Mouse (Mus musculus): Measurements from ENCODE around the gene 1190002N15Rik. TPM values are rescaled to one million over a fixed set of nuclear protein-coding genes. Genes with fewer than 3 reads are reported as not detected.

1190002N15Rik gene
- polyA plus RNA-seq, 1 experiment from 2014 or later: 23.7 TPM

GRCm38 (mm10) chr9:94534795-94535194 is 3.1 kb downstream of the 1190002N15Rik start:
- H3K4me1 ChIP-seq (replicated peaks; ENCODE audit: control insufficient read depth, insufficient read depth, low read length): 0 out of 2 replicates have a peak, but pooled peaks cover 2% of the 10 kb centered on the region
- H3K4me3 ChIP-seq (ENCODE audit: low read depth, low read length): peak overlapping the region; percentile 74
- H3K9ac ChIP-seq (ENCODE audit: low read depth, low read length): no peak overlapping the region
- H3K36me3 ChIP-seq (ENCODE audit: control insufficient read depth, insufficient read depth, low read length): no peaks in the 10 kb centered on the region
- no peak overlapping the region for H3K27ac ChIP-seq (ENCODE audit: low read depth, low read length)
- ATAC-seq (ENCODE audit: low FRiP score) (no peak), DNase-seq (ENCODE audit: low spot score) (no peak)
- H3K27me3 ChIP-seq (ENCODE audit: control insufficient read depth, insufficient read depth, low read length): no peaks in the 10 kb centered on the region
- H3K4me2 ChIP-seq (replicated peaks; ENCODE audit: low read depth, low read length): no peak overlapping the region
- H3K9me3 ChIP-seq (ENCODE audit: control insufficient read depth, low read length): no peaks in the 10 kb centered on the region

GRCm38 (mm10) chr9:94534226-94534625 is 3.7 kb downstream of the 1190002N15Rik start:
- H3K36me3 ChIP-seq (ENCODE audit: control insufficient read depth, insufficient read depth, low read length): no peaks in the 10 kb centered on the region
- peak overlapping the region; percentile 18 for H3K4me3 ChIP-seq (ENCODE audit: low read depth, low read length)
- H3K9ac ChIP-seq (ENCODE audit: low read depth, low read length): no peak overlapping the region
- ATAC-seq (ENCODE audit: low FRiP score) (no peak), DNase-seq (ENCODE audit: low spot score) (no peak)
- H3K4me1 ChIP-seq (replicated peaks; ENCODE audit: control insufficient read depth, insufficient read depth, low read length): 0 out of 2 replicates have a peak, but pooled peaks cover 2% of the 10 kb centered on the region
- no peak overlapping the region for H3K27ac ChIP-seq (ENCODE audit: low read depth, low read length)
- WGBS: 67% methylated on average over 2 of the region's 2 CpGs
- H3K9me3 ChIP-seq (ENCODE audit: control insufficient read depth, low read length): no peaks in the 10 kb centered on the region
- H3K4me2 ChIP-seq (replicated peaks; ENCODE audit: low read depth, low read length): peak overlapping the region; percentile 4; the same call in 1 of the 2 replicates
- H3K27me3 ChIP-seq (ENCODE audit: control insufficient read depth, insufficient read depth, low read length): no peaks in the 10 kb centered on the region

GRCm38 (mm10) chr9:94533641-94534040 is 4.2 kb downstream of the 1190002N15Rik start:
- Histone ChIP-seq H3K27ac (ENCODE audit: low read depth, low read length) (no peak overlapping the region), H3K9ac (ENCODE audit: low read depth, low read length) (no peak overlapping the region), H3K4me1 (replicated peaks; ENCODE audit: control insufficient read depth, insufficient read depth, low read length) (0 out of 2 replicates have a peak, but pooled peaks cover 2% of the 10 kb centered on the region), H3K4me2 (replicated peaks; ENCODE audit: low read depth, low read length) (no peak overlapping the region), H3K36me3 (ENCODE audit: control insufficient read depth, insufficient read depth, low read length) (no peaks in the 10 kb centered on the region), H3K4me3 (ENCODE audit: low read depth, low read length) (no peak overlapping the region), H3K27me3 (ENCODE audit: control insufficient read depth, insufficient read depth, low read length) (no peaks in the 10 kb centered on the region), H3K9me3 (ENCODE audit: control insufficient read depth, low read length) (no peaks in the 10 kb centered on the region)
- DNase-seq (ENCODE audit: low spot score) (no peak), ATAC-seq (ENCODE audit: low FRiP score) (no peak)
- 44% methylated on average over 4 of the region's 4 CpGs for WGBS

DNA sequence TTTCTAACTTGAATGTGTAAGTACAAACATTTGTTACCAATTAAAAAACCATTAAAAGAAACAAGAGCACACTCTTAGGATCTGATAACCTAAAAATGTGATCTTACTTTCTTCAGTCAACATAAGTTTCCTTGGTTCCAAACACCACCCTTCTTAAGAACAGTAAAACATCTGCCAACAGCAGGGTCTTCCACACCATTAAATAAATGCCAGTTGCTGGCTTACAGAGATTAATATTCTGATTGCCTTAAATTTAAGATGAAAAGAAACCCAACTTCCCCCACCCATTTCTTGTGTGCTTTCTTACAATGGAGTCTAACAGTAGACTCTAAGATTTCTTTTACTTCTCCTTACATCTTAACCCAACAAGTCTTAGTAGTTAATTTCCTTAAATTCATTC is 7.9 kb downstream of the 1190002N15Rik start:
- DNase-seq (ENCODE audit: low spot score) (no peak), ATAC-seq (ENCODE audit: low FRiP score) (no peak)
- no peak overlapping the region for H3K4me3 ChIP-seq (ENCODE audit: low read depth, low read length)
- H3K36me3 ChIP-seq (ENCODE audit: control insufficient read depth, insufficient read depth, low read length): no peaks in the 10 kb centered on the region
- H3K27ac ChIP-seq (ENCODE audit: low read depth, low read length): no peak overlapping the region
- H3K27me3 ChIP-seq (ENCODE audit: control insufficient read depth, insufficient read depth, low read length): no peaks in the 10 kb centered on the region
- H3K9me3 ChIP-seq (ENCODE audit: control insufficient read depth, low read length): no peaks in the 10 kb centered on the region
- H3K4me2 ChIP-seq (replicated peaks; ENCODE audit: low read depth, low read length): no peak overlapping the region
- H3K9ac ChIP-seq (ENCODE audit: low read depth, low read length): no peak overlapping the region
- no peaks in the 10 kb centered on the region for H3K4me1 ChIP-seq (replicated peaks; ENCODE audit: control insufficient read depth, insufficient read depth, low read length)

- Histone ChIP-seq H3K36me3 (ENCODE audit: control insufficient read depth, insufficient read depth, low read length) (no peaks in the 10 kb centered on the region), H3K4me3 (ENCODE audit: low read depth, low read length) (no peak overlapping the region), H3K27ac (ENCODE audit: low read depth, low read length) (no peak overlapping the region), H3K4me1 (replicated peaks; ENCODE audit: control insufficient read depth, insufficient read depth, low read length) (no peaks in the 10 kb centered on the region), H3K27me3 (ENCODE audit: control insufficient read depth, insufficient read depth, low read length) (no peaks in the 10 kb centered on the region), H3K9me3 (ENCODE audit: control insufficient read depth, low read length) (no peaks in the 10 kb centered on the region), H3K4me2 (replicated peaks; ENCODE audit: low read depth, low read length) (no peak overlapping the region), H3K9ac (ENCODE audit: low read depth, low read length) (no peak overlapping the region)
- DNase-seq (ENCODE audit: low spot score) (no peak), ATAC-seq (ENCODE audit: low FRiP score) (no peak)
- WGBS: 64% methylated on average over 1 of the region's 1 CpGs
Measured at GRCm38 (mm10) chr9:94529146-94529746, 8.6 kb downstream of the 1190002N15Rik start.

DNA sequence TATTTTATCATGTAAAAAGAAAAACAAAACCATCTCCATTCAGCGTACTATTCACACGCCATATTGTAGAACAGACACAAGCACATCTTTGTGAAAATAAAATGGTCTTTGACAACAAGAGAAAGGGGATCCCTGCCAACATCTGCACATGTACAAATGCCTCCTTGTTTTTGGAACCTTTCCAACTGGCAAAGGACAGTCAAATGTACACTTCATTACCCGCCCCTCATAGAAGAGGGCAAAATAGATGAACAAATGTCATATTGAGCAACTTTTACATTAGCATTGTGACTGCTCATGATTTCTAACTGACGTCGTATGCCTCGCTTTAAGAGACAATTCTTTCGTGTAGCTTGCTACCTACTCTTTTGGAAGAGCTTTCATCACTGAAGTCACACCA is 11.4 kb downstream of the 1190002N15Rik start:
- no peaks in the 10 kb centered on the region for H3K36me3 ChIP-seq (ENCODE audit: control insufficient read depth, insufficient read depth, low read length)
- no peak overlapping the region for H3K27ac ChIP-seq (ENCODE audit: low read depth, low read length)
- H3K27me3 ChIP-seq (ENCODE audit: control insufficient read depth, insufficient read depth, low read length): no peaks in the 10 kb centered on the region
- 78% methylated on average over 7 of the region's 7 CpGs for WGBS
- ATAC-seq (ENCODE audit: low FRiP score): 0 out of 2 replicates have a peak, but pooled peaks have one; percentile 35
- DNase-seq (ENCODE audit: low spot score): no peak
- H3K4me1 ChIP-seq (replicated peaks; ENCODE audit: control insufficient read depth, insufficient read depth, low read length): no peaks in the 10 kb centered on the region
- H3K9ac ChIP-seq (ENCODE audit: low read depth, low read length): no peak overlapping the region
- no peak overlapping the region for H3K4me2 ChIP-seq (replicated peaks; ENCODE audit: low read depth, low read length)
- no peak overlapping the region for H3K4me3 ChIP-seq (ENCODE audit: low read depth, low read length)
- H3K9me3 ChIP-seq (ENCODE audit: control insufficient read depth, low read length): no peaks in the 10 kb centered on the region

GRCm38 (mm10) chr9:94512246-94512645 is 25.6 kb downstream of the 1190002N15Rik start:
- Histone ChIP-seq H3K9me3 (ENCODE audit: control insufficient read depth, low read length) (no peaks in the 10 kb centered on the region), H3K27me3 (ENCODE audit: control insufficient read depth, insufficient read depth, low read length) (no peaks in the 10 kb centered on the region), H3K4me3 (ENCODE audit: low read depth, low read length) (no peak overlapping the region), H3K9ac (ENCODE audit: low read depth, low read length) (no peak overlapping the region), H3K4me1 (replicated peaks; ENCODE audit: control insufficient read depth, insufficient read depth, low read length) (no peaks in the 10 kb centered on the region), H3K27ac (ENCODE audit: low read depth, low read length) (no peak overlapping the region), H3K4me2 (replicated peaks; ENCODE audit: low read depth, low read length) (no peak overlapping the region), H3K36me3 (ENCODE audit: control insufficient read depth, insufficient read depth, low read length) (no peaks in the 10 kb centered on the region)
- no peak for DNase-seq (ENCODE audit: low spot score)
- no peak for ATAC-seq (ENCODE audit: low FRiP score)
- WGBS: 94% methylated on average over 8 of the region's 8 CpGs

GRCm38 (mm10) chr9:94511139-94511538 is 26.7 kb downstream of the 1190002N15Rik start:
- Histone ChIP-seq H3K27me3 (ENCODE audit: control insufficient read depth, insufficient read depth, low read length) (no peaks in the 10 kb centered on the region), H3K36me3 (ENCODE audit: control insufficient read depth, insufficient read depth, low read length) (no peaks in the 10 kb centered on the region), H3K27ac (ENCODE audit: low read depth, low read length) (no peak overlapping the region), H3K4me3 (ENCODE audit: low read depth, low read length) (no peak overlapping the region), H3K4me1 (replicated peaks; ENCODE audit: control insufficient read depth, insufficient read depth, low read length) (no peaks in the 10 kb centered on the region), H3K9ac (ENCODE audit: low read depth, low read length) (no peak overlapping the region), H3K4me2 (replicated peaks; ENCODE audit: low read depth, low read length) (no peak overlapping the region), H3K9me3 (ENCODE audit: control insufficient read depth, low read length) (no peaks in the 10 kb centered on the region)
- ATAC-seq (ENCODE audit: low FRiP score) (no peak), DNase-seq (ENCODE audit: low spot score) (no peak)

DNA sequence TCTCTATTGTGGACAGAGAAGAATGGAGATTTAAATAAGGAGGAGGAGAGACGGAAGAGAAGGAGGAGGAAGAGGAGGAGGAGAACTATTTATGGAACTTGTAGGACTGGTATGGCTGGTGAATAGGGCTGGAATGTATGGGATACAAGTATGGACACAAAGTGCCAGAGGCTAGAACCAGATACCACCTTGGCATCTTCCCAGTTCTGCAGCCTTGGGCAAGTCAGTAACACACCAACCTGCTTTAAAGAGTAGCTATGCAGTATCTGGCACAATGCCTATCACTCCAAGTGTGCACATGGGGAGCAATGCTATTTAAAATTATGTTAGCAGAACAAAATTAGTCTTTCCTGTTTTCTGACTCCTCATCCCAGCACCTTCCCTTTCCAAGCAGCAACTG is 30.9 kb downstream of the 1190002N15Rik start:
- H3K4me1 ChIP-seq (replicated peaks; ENCODE audit: control insufficient read depth, insufficient read depth, low read length): no peaks in the 10 kb centered on the region
- no peaks in the 10 kb centered on the region for H3K27me3 ChIP-seq (ENCODE audit: control insufficient read depth, insufficient read depth, low read length)
- H3K9me3 ChIP-seq (ENCODE audit: control insufficient read depth, low read length): no peaks in the 10 kb centered on the region
- 89% methylated on average over 1 of the region's 1 CpGs for WGBS
- DNase-seq (ENCODE audit: low spot score) (no peak), ATAC-seq (ENCODE audit: low FRiP score) (no peak)
- H3K4me3 ChIP-seq (ENCODE audit: low read depth, low read length): no peak overlapping the region
- no peaks in the 10 kb centered on the region for H3K36me3 ChIP-seq (ENCODE audit: control insufficient read depth, insufficient read depth, low read length)
- no peak overlapping the region for H3K4me2 ChIP-seq (replicated peaks; ENCODE audit: low read depth, low read length)
- H3K9ac ChIP-seq (ENCODE audit: low read depth, low read length): no peak overlapping the region
- H3K27ac ChIP-seq (ENCODE audit: low read depth, low read length): no peak overlapping the region
